Mouse (Mus musculus) heart, adult 11 months (tissue): ENCODE measurements around the gene Tor1aip2.

Source experiments
- DNase-seq: peaks from one replicate; pipeline ENCODE4 v3.0.0; 2022

The Tor1aip2 gene

GRCm38 (mm10) chr1:156111728-156112127, 76.5 kb downstream of the Tor1aip2 start:
- no peak for DNase-seq

GRCm38 (mm10) chr1:156112142-156112541, 76.9 kb downstream of the Tor1aip2 start:
- no peak for DNase-seq

GRCm38 (mm10) chr1:156113884-156114499, 78.8 kb downstream of the Tor1aip2 start:
- DNase-seq = no peak

- DNase-seq = no peak
Measured at GRCm38 (mm10) chr1:156116770-156117169, 81.6 kb downstream of the Tor1aip2 start.
